Mouse (Mus musculus) B cell, adult 2 months (primary cell): ENCODE data around the gene Rpn1.

ENCODE experiments used
- DNase-seq, 2 experiments: peaks; one replicate each; pipeline ENCODE4 v3.0.0; 2022

Rpn1 gene

GRCm38 (mm10) chr6:88084278-88085151 is at the start of gene Rpn1:
Gene Rpn1, plus strand, starts transcription at chr6:88084482.
- peak; percentile 99 to 100 for DNase-seq

GRCm38 (mm10) chr6:88037471-88038045 is 46.7 kb upstream of the Rpn1 start:
- DNase-seq: no peak

- DNase-seq: no peak
These were observed 44.9 kb upstream of the Rpn1 start for GRCm38 (mm10) chr6:88039426-88039825.

GRCm38 (mm10) chr6:88041221-88041620 is 43.1 kb upstream of the Rpn1 start:
- no peak for DNase-seq

- no peak for DNase-seq
These were observed 41.9 kb upstream of the Rpn1 start for GRCm38 (mm10) chr6:88042336-88042735.

GRCm38 (mm10) chr6:88044234-88044576 is 40.1 kb upstream of the Rpn1 start:
- peak in 1 of 2 experiments; percentile 36 for DNase-seq

GRCm38 (mm10) chr6:88044577-88045405 is 39.5 kb upstream of the Rpn1 start, which contains the start of gene Rab7:
Gene Rab7, minus strand, starts transcription at chr6:88045270.
- DNase-seq: peak; percentile 96 to 97

- DNase-seq: no peak
These were observed 38.9 kb upstream of the Rpn1 start for GRCm38 (mm10) chr6:88045406-88045766.

- no peak for DNase-seq
These were observed 36.4 kb upstream of the Rpn1 start for GRCm38 (mm10) chr6:88047853-88048252.

GRCm38 (mm10) chr6:88049008-88049407 is 35.3 kb upstream of the Rpn1 start:
- no peak for DNase-seq

GRCm38 (mm10) chr6:88051206-88051605 is 33.1 kb upstream of the Rpn1 start:
- no peak for DNase-seq

GRCm38 (mm10) chr6:88053228-88054080 is 30.8 kb upstream of the Rpn1 start:
- DNase-seq: no peak

GRCm38 (mm10) chr6:88054081-88054835 is 30.0 kb upstream of the Rpn1 start:
- DNase-seq: no peak

GRCm38 (mm10) chr6:88055663-88056062 is 28.6 kb upstream of the Rpn1 start:
- no peak for DNase-seq

GRCm38 (mm10) chr6:88056866-88057265 is 27.4 kb upstream of the Rpn1 start:
- no peak for DNase-seq

GRCm38 (mm10) chr6:88059903-88060302 is 24.4 kb upstream of the Rpn1 start:
- no peak for DNase-seq

- peak; percentile 37 to 39 for DNase-seq
These were observed 23.7 kb upstream of the Rpn1 start for GRCm38 (mm10) chr6:88060602-88061001.

GRCm38 (mm10) chr6:88061406-88061805 is 22.9 kb upstream of the Rpn1 start:
- DNase-seq: no peak

GRCm38 (mm10) chr6:88062398-88062797 is 21.9 kb upstream of the Rpn1 start:
- no peak for DNase-seq

GRCm38 (mm10) chr6:88064072-88064642 is 20.1 kb upstream of the Rpn1 start:
- DNase-seq: peak; percentile 41 to 44

- DNase-seq: peak in 1 of 2 experiments; percentile 11
These were observed 19.2 kb upstream of the Rpn1 start for GRCm38 (mm10) chr6:88065116-88065515.
